Mouse (Mus musculus): Measurements from ENCODE around the gene Myh11.

- TF ChIP-seq GATA1 (IDR thresholded peaks at IDR 0.05; ENCODE audit: borderline replicate concordance, low read length) (no peak), FLI1 (IDR thresholded peaks at IDR 0.05; ENCODE audit: low read length) (no peak)
Measured at GRCm38 (mm10) chr16:14162988-14163416, 128.2 kb downstream of the Myh11 start, which contains the start of the genes Nde1 and Marf1.
